9 mouse cellular contexts compared by ENCODE assay signal in genomic region chr12:54286911-54287819, GRCm38 (mm10).
A peak's percentile ranks its signal among the peaks of the same experiment; 100 is the strongest.
DNase-seq lines count a peak whose midpoint lies in the region; ATAC-seq and TF ChIP-seq lines count a peak whose summit lies in the region.
"Had no signal": no experiment of that assay in that cellular context is flagged by ENCODE, and none has a peak within 500 bp of the region (broad histone marks: within the 10 kb centered on the region; RNA-seq: fewer than 3 reads in every experiment).

No protein-coding gene starts in this region.

- no peaks in the 10 kb centered on the region for H3K79me2 ChIP-seq in myocyte (ENCODE audit: control insufficient read depth, insufficient read depth)

- no peak overlapping the region for H3K4me2 ChIP-seq in liver, postnatal 0 days (ENCODE audit: low read depth, low read length)
- no peak overlapping the region for H3K4me2 ChIP-seq in liver, embryonic 12.5 days
- no peak overlapping the region for H3K4me2 ChIP-seq in hindbrain, embryonic 12.5 days (replicated peaks)
- peak overlapping the region; percentile 32 for H3K4me2 ChIP-seq in myocyte (ENCODE audit: low read depth)

- no peak overlapping the region for H3ac ChIP-seq in myocyte (ENCODE audit: control insufficient read depth, insufficient read length)

- intact Hi-C loops in gastrocnemius, postnatal 14 days (cut with DNase I; ENCODE audit: low total_unique reads) = no loop called here
- intact Hi-C loops in left cerebral cortex, postnatal 36 days (cut with DNase I) = no loop called here
- intact Hi-C loops in left cerebral cortex, postnatal 10 days (cut with DNase I) = no loop called here

- no peak for TF ChIP-seq CTCF in liver, postnatal 0 days (IDR thresholded peaks at IDR 0.05; ENCODE audit: low read depth)

- no peak overlapping the region for H3K4me3 ChIP-seq in liver, postnatal 0 days (ENCODE audit: low read depth, low read length)
- no peak overlapping the region for H3K4me3 ChIP-seq in liver, embryonic 12.5 days
- no peak overlapping the region for H3K4me3 ChIP-seq in hindbrain, embryonic 12.5 days
- H3K4me3 ChIP-seq in myocyte = no peak overlapping the region
- H3K4me3 ChIP-seq: erythroblast, embryonic 14.5 days had no signal

- no peaks in the 10 kb centered on the region for H3K9me3 ChIP-seq in liver, postnatal 0 days (ENCODE audit: low read length)
- no peaks in the 10 kb centered on the region for H3K9me3 ChIP-seq in liver, embryonic 12.5 days (replicated peaks)
- no peaks in the 10 kb centered on the region for H3K9me3 ChIP-seq in hindbrain, embryonic 12.5 days (replicated peaks)

- H3K27me3 ChIP-seq in liver, postnatal 0 days (ENCODE audit: insufficient read depth, low read length) = no peaks in the 10 kb centered on the region
- no peaks in the 10 kb centered on the region for H3K27me3 ChIP-seq in liver, embryonic 12.5 days (replicated peaks)
- H3K27me3 ChIP-seq in hindbrain, embryonic 12.5 days = no peaks in the 10 kb centered on the region
- no peaks in the 10 kb centered on the region for H3K27me3 ChIP-seq in myocyte (ENCODE audit: control insufficient read depth, insufficient read depth, insufficient read length)

- no peaks in the 10 kb centered on the region; the same call in 1 of the 2 replicates for H3K4me1 ChIP-seq in liver, postnatal 0 days (ENCODE audit: insufficient read depth)
- no peaks in the 10 kb centered on the region for H3K4me1 ChIP-seq in liver, embryonic 12.5 days
- H3K4me1 ChIP-seq in hindbrain, embryonic 12.5 days = peaks cover 25% of the 10 kb centered on the region

- no peak overlapping the region for H3K9ac ChIP-seq in liver, postnatal 0 days (replicated peaks)
- H3K9ac ChIP-seq in liver, embryonic 12.5 days = no peak overlapping the region
- H3K9ac ChIP-seq in hindbrain, embryonic 12.5 days = no peak overlapping the region; the same call in 1 of the 2 replicates

- peak; percentile 10 for DNase-seq in liver, postnatal 0 days
- DNase-seq in gastrocnemius, postnatal 14 days = peak; percentile 44
- no peak for DNase-seq in left cerebral cortex, postnatal 36 days (ENCODE audit: low spot score in 2 of 2)
- DNase-seq in left cerebral cortex, postnatal 10 days (ENCODE audit: extremely low spot score in 1 of 2, low spot score in 2 of 2) = no peak
- no peak for DNase-seq in kidney, adult 9 months

- ATAC-seq in liver, postnatal 0 days = no peak
- ATAC-seq in liver, embryonic 12.5 days = no peak
- peak; percentile 83 for ATAC-seq in hindbrain, embryonic 12.5 days (ENCODE audit: low FRiP score)

- no peak for TF ChIP-seq POLR2A in myocyte (IDR thresholded peaks at IDR 0.05; ENCODE audit: insufficient read length, low read depth)

- 74% methylated on average over 16 of the region's 16 CpGs for WGBS in liver, postnatal 0 days (ENCODE audit: insufficient replicate concordance)
- 67% methylated on average over 16 of the region's 16 CpGs for WGBS in liver, embryonic 12.5 days (ENCODE audit: insufficient replicate concordance)
- 46% methylated on average over 16 of the region's 16 CpGs for WGBS in hindbrain, embryonic 12.5 days

- TF ChIP-seq EP300 in liver, postnatal 0 days (IDR thresholded peaks at IDR 0.05; ENCODE audit: low read depth) = no peak

- H3K27ac ChIP-seq in liver, postnatal 0 days (ENCODE audit: low read depth) = no peak overlapping the region
- H3K27ac ChIP-seq in liver, embryonic 12.5 days = no peak overlapping the region
- H3K27ac ChIP-seq in hindbrain, embryonic 12.5 days = peak overlapping the region; percentile 64

- no peaks in the 10 kb centered on the region for H3K36me3 ChIP-seq in liver, postnatal 0 days (replicated peaks; ENCODE audit: insufficient read depth, low read length)
- H3K36me3 ChIP-seq in liver, embryonic 12.5 days = no peaks in the 10 kb centered on the region
- no peaks in the 10 kb centered on the region for H3K36me3 ChIP-seq in hindbrain, embryonic 12.5 days
- no peaks in the 10 kb centered on the region for H3K36me3 ChIP-seq in myocyte (ENCODE audit: control insufficient read depth, insufficient read depth)

TF ChIP-seq in myocyte, 11 proteins besides CTCF, POLR2A, EP300 and RAD21:
- TF ChIP-seq TCF3 (IDR thresholded peaks at IDR 0.05; ENCODE audit: insufficient read length, low read depth) (peak; percentile 81), MYOD1 (IDR thresholded peaks at IDR 0.05; ENCODE audit: control insufficient read depth in 1 of 3, insufficient read length in 2 of 3, low read depth in 2 of 3) (peak in 2 of 3 experiments; percentile 78 to 86), MAX (IDR thresholded peaks at IDR 0.05; ENCODE audit: low read depth) (no peak), MYOG (IDR thresholded peaks at IDR 0.05; ENCODE audit: control insufficient read depth in 1 of 3, insufficient read depth in 1 of 3, insufficient read length in 2 of 3, low read depth in 2 of 3) (peak in 2 of 3 experiments; percentile 76 to 92), E2F4 (IDR thresholded peaks at IDR 0.05; ENCODE audit: insufficient read depth) (no peak), USF1 (IDR thresholded peaks at IDR 0.05; ENCODE audit: low read depth) (no peak), REST (IDR thresholded peaks at IDR 0.05; ENCODE audit: insufficient read depth, insufficient read length) (no peak), POLR2AphosphoS2 (IDR thresholded peaks at IDR 0.05; ENCODE audit: insufficient read length, low read depth) (no peak), TCF12 (IDR thresholded peaks at IDR 0.05; ENCODE audit: insufficient read depth, poor library complexity, severe bottlenecking) (peak; percentile 37), CEBPB (IDR thresholded peaks at IDR 0.05; ENCODE audit: insufficient read depth, poor library complexity, severe bottlenecking) (no peak), SRF (IDR thresholded peaks at IDR 0.05; ENCODE audit: control insufficient read depth, insufficient read length, low read depth) (no peak)

Comparison
In these comparisons a context has a peak if more than half of its experiments do, and no peak if none do; other contexts are left out.
1. DNase-seq: peak in liver, postnatal 0 days (single experiment) and gastrocnemius, postnatal 14 days (single experiment); none in left cerebral cortex, postnatal 36 days (0 of 2), left cerebral cortex, postnatal 10 days (0 of 2) and kidney, adult 9 months (single experiment).